Mouse (Mus musculus) gastrocnemius, postnatal 36 days (tissue): ENCODE results near the gene Wif1. TPM values are rescaled to one million over a fixed set of nuclear protein-coding genes. Genes with fewer than 3 reads are reported as not detected.

ENCODE experiments used
- DNase-seq, 2 experiments: peaks; one replicate each; pipeline ENCODE4 v3.0.0; 2022
- intact Hi-C: fragments of 180-260 bp; cut with DNase I; formaldehyde crosslinking; loops from one replicate; pipeline ENCODE4 v1.15.1; 2025
- long read RNA-seq, 2 experiments: library from polyadenylated mRNA; stranded (forward); transcript quantifications; one replicate each; pipeline ENCODE4 v2.0.0; 2021
- total RNA-seq, 2 experiments: library from RNA; stranded (reverse); gene quantifications; 2 replicates each; pipeline ENCODE4 v1.2.3; 2021

Gene Wif1
- 1 to 10 TPM; 3.8 to 4.0 TPM for total RNA-seq
- long read RNA-seq, experiment 1 = 0 reads
- long read RNA-seq, experiment 2, partial matches to known transcripts = 0 of 2 reads
- long read RNA-seq, experiment 2, other reads (novel, unspliced or antisense) = 1 of 2 reads

- intact Hi-C loops = loop anchor here (2.0 to 5.0 kb wide), 2 partner anchors 95 to 218 kb away; no protein-coding TSS in a partner anchor
These were observed at the start of gene Wif1 for GRCm38 (mm10) chr10:121033826-121034568. TSS of gene Wif1 (plus strand) at chr10:121033960.

DNA sequence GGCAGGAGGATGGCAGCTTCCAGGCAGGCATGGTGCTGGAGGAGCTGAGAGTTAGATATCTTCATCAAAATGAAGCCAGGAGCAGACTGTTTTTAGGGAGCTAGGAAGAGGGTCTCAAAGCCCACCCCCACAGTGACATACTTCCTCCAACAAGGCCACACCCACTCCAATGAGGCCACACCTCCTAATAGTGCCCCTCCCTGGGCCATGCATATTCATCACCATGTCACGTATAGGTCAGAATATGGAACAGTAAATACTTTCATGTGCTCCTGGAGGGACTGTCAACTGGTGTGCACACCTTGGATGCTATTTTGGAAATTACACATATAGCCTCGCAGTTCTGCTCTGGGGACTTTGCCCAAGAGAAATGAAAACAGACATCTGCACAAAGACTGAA, 31.6 kb upstream of the Wif1 start:
- DNase-seq = no peak
- intact Hi-C loops = no loop called here

More at GRCm38 (mm10) chr10:121033826-121034568, at the start of gene Wif1:
- peak; percentile 56 to 59 for DNase-seq

DNA sequence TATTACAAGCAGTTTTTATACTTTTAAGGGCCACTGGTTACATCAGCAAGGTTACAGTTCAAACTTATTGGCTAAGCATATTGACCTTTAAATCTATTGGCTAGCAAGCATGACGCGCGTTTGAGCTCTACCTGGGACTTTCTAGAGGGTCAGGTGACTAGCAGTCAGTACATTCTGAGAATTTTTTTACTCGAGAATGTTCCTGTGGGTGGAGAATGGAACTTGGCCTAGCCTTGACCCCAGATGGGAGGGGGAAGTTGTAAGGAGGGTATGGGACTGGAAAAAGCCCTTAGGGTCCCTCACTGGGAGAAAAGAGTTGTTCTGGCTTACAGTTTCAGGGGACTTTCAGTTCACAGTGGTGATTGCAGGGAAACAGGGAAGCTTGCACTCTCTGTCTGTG, 22.3 kb upstream of the Wif1 start:
- intact Hi-C loops = no loop called here
- DNase-seq = no peak

DNA sequence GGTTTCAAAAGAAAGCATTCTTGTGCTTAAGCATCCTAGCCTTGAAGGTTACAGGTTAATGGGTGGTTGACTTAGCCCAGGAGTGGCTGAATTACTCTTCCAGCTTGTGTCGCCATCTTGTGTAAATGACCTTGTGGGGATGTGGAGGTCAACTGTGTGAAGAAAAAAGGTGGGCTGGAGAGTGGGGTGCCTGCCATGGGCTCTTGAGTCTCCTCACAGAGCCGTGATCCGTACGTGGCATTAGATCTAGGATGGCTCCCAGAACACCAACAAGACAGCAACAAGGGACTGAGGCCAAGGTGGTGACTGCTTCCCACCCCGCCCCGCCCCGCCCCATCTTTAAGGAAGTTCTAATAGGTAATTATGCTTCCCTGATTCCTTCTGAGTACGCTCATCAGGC, 17.5 kb upstream of the Wif1 start:
- DNase-seq = no peak
- intact Hi-C loops = no loop called here

DNA sequence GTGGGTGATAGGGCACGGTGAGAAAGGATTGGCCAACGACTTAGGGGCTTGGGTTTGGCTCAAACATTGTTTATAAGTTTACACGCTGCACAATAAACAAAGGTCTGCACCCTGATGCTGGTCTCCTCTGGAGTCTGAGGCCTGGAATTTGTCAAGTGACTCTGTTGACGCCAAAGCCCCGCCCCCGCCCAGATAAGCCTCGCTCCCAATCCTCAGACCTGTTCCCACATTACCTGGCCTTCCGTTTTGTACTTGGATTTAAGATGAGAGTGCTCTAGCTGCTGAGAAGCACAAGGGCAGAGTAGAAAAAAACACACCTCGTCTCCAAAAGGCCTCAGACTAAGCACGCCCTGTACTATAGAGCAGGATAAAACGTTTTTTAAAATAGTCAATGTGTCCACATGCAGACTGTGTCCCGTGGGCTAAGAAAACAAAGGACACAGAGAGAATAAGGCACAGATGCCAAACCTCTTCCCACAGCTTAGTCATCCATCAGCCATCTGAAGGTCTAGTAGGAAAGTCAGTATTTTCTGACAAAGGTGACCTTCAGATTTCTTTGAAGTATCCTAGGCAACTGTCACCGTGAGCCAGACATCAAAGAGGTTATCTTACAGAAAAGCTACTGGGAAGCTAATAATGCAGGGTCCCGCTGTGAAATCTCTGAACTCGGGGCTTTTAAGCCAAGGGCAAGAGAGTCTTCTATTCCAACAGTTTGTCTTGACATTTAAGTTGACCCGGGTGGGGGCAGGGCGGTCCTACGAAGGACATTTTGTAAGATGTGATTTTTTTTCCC, 16.9 kb upstream of the Wif1 start:
- intact Hi-C loops = no loop called here
- no peak for DNase-seq

DNA sequence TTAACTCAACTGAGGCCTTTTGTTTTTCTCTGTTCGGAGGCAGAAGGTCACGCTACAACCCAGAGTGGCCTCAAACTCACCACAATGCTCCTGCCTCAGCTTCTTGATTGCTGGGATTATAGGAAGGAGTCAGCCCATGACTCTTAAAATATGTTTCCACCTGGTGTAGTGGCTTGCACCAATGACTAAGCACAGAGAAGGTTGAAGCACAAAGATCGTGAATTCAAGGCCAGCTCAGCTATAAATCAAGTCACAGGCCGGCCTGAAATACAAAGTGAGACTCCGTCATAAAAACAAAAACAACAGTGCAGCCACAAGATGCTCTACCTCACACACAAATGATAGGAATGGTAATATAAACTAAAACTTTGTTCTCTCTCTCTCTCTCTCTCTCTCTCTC, 10.8 kb upstream of the Wif1 start:
- intact Hi-C loops = no loop called here

GRCm38 (mm10) chr10:121031802-121032201, 2.0 kb upstream of the Wif1 start:
- no peak for DNase-seq
- intact Hi-C loops = loop anchor here (2.0 to 5.0 kb wide), 2 partner anchors 93 to 220 kb away; no protein-coding TSS in a partner anchor

More for the DNA sequence above, 10.8 kb upstream of the Wif1 start:
- DNase-seq = no peak

- peak; percentile 40 to 48 for DNase-seq
- intact Hi-C loops = loop anchor here (2.0 to 5.0 kb wide), 2 partner anchors 94 to 219 kb away; no protein-coding TSS in a partner anchor
These were observed 500 bp upstream of the Wif1 start for GRCm38 (mm10) chr10:121033128-121033791.

DNA sequence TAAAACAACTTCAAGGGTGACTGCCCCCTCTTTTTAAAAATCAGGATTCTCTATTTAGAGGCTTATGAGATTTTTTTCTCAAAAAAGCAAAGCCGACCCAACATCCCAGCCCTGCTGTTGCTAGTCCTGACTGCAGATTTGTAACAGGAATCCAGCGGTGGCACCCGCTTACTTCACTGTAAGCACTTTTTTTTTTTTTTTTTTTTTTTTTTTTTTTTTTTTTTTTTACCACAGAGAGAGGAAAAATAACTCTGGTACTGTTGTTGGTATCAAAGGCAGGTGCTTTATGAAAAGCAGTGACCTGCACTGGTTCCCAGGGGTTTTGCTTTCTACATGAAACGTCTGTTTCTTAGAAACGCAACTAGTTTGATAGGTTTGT, 798 bp downstream of the Wif1 start:
- DNase-seq = no peak
- intact Hi-C loops = loop anchor here (5.0 kb wide), 1 partner anchor 218 kb away; no protein-coding TSS in a partner anchor

- intact Hi-C loops = no loop called here
- no peak for DNase-seq
These were observed 5.0 kb downstream of the Wif1 start for GRCm38 (mm10) chr10:121038556-121039284.

DNA sequence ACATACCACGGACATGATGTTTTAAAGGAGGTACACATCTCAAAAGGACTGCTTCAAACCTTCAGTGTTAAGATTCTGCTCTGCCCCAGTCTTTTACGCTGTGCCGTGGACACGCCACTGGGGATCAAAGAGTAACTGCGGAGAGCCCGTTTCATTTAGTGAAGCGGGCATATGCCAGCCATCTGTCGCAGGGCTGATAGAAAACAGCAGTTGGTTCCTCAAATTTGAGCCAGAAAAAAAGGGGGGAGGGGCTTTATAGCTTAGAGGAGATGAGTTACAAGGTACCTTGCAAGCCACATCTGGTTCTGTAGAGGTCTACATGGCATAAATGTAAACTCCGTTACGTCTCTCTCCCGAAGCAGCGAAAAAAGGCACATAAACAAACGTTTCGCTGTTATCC, 7.2 kb downstream of the Wif1 start:
- intact Hi-C loops = no loop called here
- DNase-seq = no peak

- intact Hi-C loops = no loop called here
- no peak for DNase-seq
These were observed 13.7 kb downstream of the Wif1 start for GRCm38 (mm10) chr10:121047440-121047839.

- intact Hi-C loops = no loop called here
- no peak for DNase-seq
These were observed 18.3 kb downstream of the Wif1 start for GRCm38 (mm10) chr10:121052076-121052475.

GRCm38 (mm10) chr10:121055452-121056188, 21.9 kb downstream of the Wif1 start:
- intact Hi-C loops = no loop called here
- peak in 1 of 2 experiments; percentile 6 for DNase-seq

DNA sequence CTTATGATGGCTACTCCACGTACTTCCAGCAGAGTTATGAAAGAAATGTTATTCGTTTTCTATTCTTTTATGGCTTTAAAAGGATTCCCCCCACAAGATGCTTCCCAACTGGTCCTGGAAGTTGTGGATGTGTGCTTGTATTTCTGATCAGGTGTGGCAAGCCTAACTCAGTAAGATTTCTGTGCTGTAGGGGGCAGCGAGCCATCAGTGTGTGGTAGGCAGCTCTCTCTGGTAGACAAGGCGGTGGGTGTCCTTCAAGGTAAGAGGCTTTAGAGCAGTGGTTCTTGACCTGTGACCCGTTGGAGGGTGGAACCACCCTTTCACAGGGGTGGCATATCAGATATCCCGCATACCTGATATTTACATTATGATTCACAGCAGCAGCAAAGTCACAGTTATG, 23.1 kb downstream of the Wif1 start:
- no peak for DNase-seq
- intact Hi-C loops = no loop called here

- intact Hi-C loops = no loop called here
- DNase-seq = no peak
These were observed 25.6 kb downstream of the Wif1 start for GRCm38 (mm10) chr10:121059043-121060003.

DNA sequence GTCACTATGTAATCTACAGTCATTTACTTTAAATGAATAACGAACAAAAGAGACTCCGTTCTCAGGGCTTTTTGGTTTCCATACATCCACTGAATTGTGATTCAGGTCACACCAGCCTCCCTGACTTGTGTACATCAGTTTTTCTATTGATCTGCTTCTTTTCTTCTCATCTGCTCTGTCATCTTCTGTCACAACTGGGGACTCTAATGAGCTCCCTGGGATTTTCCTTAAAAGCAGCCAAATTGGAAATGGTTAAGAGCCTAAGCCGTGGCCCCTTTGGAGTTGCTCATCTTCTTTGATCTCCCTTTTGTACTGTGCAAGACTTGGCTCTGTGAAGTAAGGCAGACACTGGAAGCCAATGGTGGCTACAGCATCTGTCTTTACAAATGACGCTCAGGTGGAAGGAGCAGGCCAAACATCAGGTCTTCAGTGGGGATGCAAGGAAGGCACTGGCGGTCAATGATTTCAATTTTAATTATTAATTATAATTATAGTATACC, 27.6 kb downstream of the Wif1 start:
- intact Hi-C loops = no loop called here
- no peak for DNase-seq

DNA sequence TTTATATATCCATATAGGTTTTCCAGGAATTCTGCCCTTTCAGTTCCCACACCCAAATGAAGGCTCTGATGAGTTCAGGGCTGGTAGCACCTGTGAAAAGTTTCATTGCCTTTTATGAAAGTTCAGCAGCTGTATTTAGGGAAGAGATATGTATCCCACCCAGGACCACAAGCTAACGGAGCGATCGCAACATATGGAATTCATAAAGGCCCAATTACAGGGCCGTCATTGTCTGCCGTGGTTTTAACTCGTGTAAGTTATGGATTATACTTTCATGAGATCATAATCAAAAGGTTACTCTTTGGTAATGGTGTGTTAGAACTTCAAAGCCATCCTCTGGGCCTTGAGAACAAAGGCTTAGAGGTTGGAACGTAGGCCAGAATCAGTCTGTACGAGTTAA, 28.9 kb downstream of the Wif1 start:
- intact Hi-C loops = no loop called here
- DNase-seq = no peak
